Mouse (Mus musculus): ENCODE data around the gene Kif5a. TPM values are rescaled to one million over a fixed set of nuclear protein-coding genes. Genes with fewer than 3 reads are reported as not detected.

Gene Kif5a
- polyA plus RNA-seq, 1 experiment, result 0.29 TPM

DNA sequence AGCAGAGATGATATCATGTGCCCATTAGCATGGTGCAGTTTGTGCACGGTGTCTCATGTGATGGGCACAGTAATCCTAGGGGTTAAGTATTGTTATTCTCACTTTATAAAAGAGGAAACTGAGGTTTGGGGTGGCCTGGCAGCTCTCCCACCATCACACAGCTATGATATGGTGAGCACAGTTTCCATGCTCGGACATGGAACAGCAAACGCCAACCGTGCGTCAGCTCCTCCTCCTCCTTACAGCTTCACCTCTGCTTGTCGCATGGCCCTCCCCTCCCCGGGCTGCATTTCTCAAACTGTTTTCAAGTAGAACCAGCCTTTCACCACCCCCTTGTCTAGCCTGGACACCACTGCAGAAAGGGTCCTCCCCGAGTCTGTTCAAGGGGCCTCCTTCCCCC lies 4.7 kb downstream of the Kif5a start:
- H3ac ChIP-seq (ENCODE audit: control insufficient read depth, insufficient read length, low read depth), result no peak overlapping the region
- TF ChIP-seq CEBPB (IDR thresholded peaks at IDR 0.05; ENCODE audit: low read depth), result no peak
- TF ChIP-seq CTCF (IDR thresholded peaks at IDR 0.05; ENCODE audit: control insufficient read depth, insufficient read depth, insufficient read length), result no peak
- TF ChIP-seq MYOG (IDR thresholded peaks at IDR 0.05; ENCODE audit: control insufficient read depth, extremely low read depth, insufficient read length), result no peak
- no peak for TF ChIP-seq FOSL1 (IDR thresholded peaks at IDR 0.05; ENCODE audit: insufficient read depth, low read length, poor library complexity, severe bottlenecking)
- TF ChIP-seq MYOD1 (IDR thresholded peaks at IDR 0.05; ENCODE audit: control insufficient read depth, insufficient read length, low read depth), result no peak
- TF ChIP-seq MAX (IDR thresholded peaks at IDR 0.05), result no peak
- TF ChIP-seq USF1 (IDR thresholded peaks at IDR 0.05; ENCODE audit: low read depth), result no peak
- no peak overlapping the region for H3K4me3 ChIP-seq (ENCODE audit: insufficient read depth, poor library complexity, severe bottlenecking)
- H3K79me2 ChIP-seq (ENCODE audit: control insufficient read depth, insufficient read depth), result no peaks in the 10 kb centered on the region
- no peaks in the 10 kb centered on the region for H3K36me3 ChIP-seq (ENCODE audit: control insufficient read depth, insufficient read depth)
- H3K79me3 ChIP-seq (ENCODE audit: low read depth), result no peaks in the 10 kb centered on the region
- peaks cover 20% of the 10 kb centered on the region for H3K27me3 ChIP-seq (ENCODE audit: control insufficient read depth, insufficient read depth, insufficient read length)

DNA sequence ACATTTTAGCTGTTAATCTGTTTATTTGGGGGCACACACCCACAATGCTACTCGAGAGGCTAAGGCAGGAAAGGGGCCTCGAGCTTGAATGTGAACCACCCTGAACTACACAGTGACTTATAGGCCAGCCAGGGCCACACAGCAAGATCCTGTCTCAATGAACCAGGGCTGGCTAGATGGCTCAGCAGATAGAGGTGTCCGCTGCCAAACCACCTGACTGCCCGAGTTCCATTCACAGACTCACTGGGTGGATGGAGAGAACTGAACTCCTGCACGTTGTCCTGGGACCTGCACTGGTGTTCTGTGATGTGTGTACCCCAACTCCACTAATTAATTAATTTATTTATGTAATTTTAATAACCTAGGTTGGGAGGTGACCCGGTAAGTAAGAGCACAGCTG lies 5.4 kb downstream of the Kif5a start:
- H3ac ChIP-seq (ENCODE audit: control insufficient read depth, insufficient read length, low read depth), result no peak overlapping the region
- no peak for TF ChIP-seq MYOG (IDR thresholded peaks at IDR 0.05; ENCODE audit: control insufficient read depth, extremely low read depth, insufficient read length)
- TF ChIP-seq CTCF (IDR thresholded peaks at IDR 0.05; ENCODE audit: control insufficient read depth, insufficient read depth, insufficient read length), result no peak
- no peak for TF ChIP-seq CEBPB (IDR thresholded peaks at IDR 0.05; ENCODE audit: low read depth)
- TF ChIP-seq MYOD1 (IDR thresholded peaks at IDR 0.05; ENCODE audit: control insufficient read depth, insufficient read length, low read depth), result no peak
- TF ChIP-seq USF1 (IDR thresholded peaks at IDR 0.05; ENCODE audit: low read depth), result no peak
- TF ChIP-seq FOSL1 (IDR thresholded peaks at IDR 0.05; ENCODE audit: insufficient read depth, low read length, poor library complexity, severe bottlenecking), result no peak
- no peak for TF ChIP-seq MAX (IDR thresholded peaks at IDR 0.05)
- no peaks in the 10 kb centered on the region for H3K36me3 ChIP-seq (ENCODE audit: control insufficient read depth, insufficient read depth)
- H3K27me3 ChIP-seq (ENCODE audit: control insufficient read depth, insufficient read depth, insufficient read length), result peaks cover 15% of the 10 kb centered on the region
- no peak overlapping the region for H3K4me3 ChIP-seq (ENCODE audit: insufficient read depth, poor library complexity, severe bottlenecking)
- no peaks in the 10 kb centered on the region for H3K79me2 ChIP-seq (ENCODE audit: control insufficient read depth, insufficient read depth)
- no peaks in the 10 kb centered on the region for H3K79me3 ChIP-seq (ENCODE audit: low read depth)

GRCm38 (mm10) chr10:127255625-127256345 lies 7.4 kb downstream of the Kif5a start:
- Histone ChIP-seq H3K27me3 (ENCODE audit: control insufficient read depth, insufficient read depth, insufficient read length) (peaks cover 8% of the 10 kb centered on the region), H3K4me3 (ENCODE audit: insufficient read depth, poor library complexity, severe bottlenecking) (no peak overlapping the region), H3K36me3 (ENCODE audit: control insufficient read depth, insufficient read depth) (no peaks in the 10 kb centered on the region), H3K79me2 (ENCODE audit: control insufficient read depth, insufficient read depth) (no peaks in the 10 kb centered on the region), H3ac (ENCODE audit: control insufficient read depth, insufficient read length, low read depth) (no peak overlapping the region), H3K79me3 (ENCODE audit: low read depth) (no peaks in the 10 kb centered on the region)
- no peak for TF ChIP-seq MYOG (IDR thresholded peaks at IDR 0.05; ENCODE audit: control insufficient read depth, extremely low read depth, insufficient read length)
- no peak for TF ChIP-seq MYOD1 (IDR thresholded peaks at IDR 0.05; ENCODE audit: control insufficient read depth, insufficient read length, low read depth)
- TF ChIP-seq MAX (IDR thresholded peaks at IDR 0.05), result no peak
- TF ChIP-seq FOSL1 (IDR thresholded peaks at IDR 0.05; ENCODE audit: insufficient read depth, low read length, poor library complexity, severe bottlenecking), result no peak
- TF ChIP-seq USF1 (IDR thresholded peaks at IDR 0.05; ENCODE audit: low read depth), result no peak
- TF ChIP-seq CEBPB (IDR thresholded peaks at IDR 0.05; ENCODE audit: low read depth), result no peak
- no peak for TF ChIP-seq CTCF (IDR thresholded peaks at IDR 0.05; ENCODE audit: control insufficient read depth, insufficient read depth, insufficient read length)

DNA sequence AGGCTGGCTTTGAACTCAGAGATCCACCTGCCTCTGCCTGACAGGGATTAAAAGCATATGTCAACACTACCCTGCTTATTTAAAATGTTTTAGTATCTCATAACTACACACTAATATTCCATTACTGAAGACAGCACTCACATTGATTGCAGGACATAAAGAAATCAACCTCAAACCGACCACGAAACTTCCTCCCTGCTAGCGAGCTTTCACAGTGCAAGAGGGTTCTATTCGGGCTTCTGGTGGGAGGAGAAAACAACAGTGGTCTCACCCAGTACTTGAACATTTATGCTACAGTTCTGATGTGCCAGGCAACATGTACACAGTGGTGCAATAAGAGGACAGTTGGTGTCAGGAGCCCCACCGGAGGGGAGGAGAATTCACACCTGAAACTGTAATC lies 12.3 kb downstream of the Kif5a start:
- Histone ChIP-seq H3K79me2 (ENCODE audit: control insufficient read depth, insufficient read depth) (no peaks in the 10 kb centered on the region), H3ac (ENCODE audit: control insufficient read depth, insufficient read length, low read depth) (no peak overlapping the region), H3K79me3 (ENCODE audit: low read depth) (no peaks in the 10 kb centered on the region), H3K36me3 (ENCODE audit: control insufficient read depth, insufficient read depth) (no peaks in the 10 kb centered on the region), H3K27me3 (ENCODE audit: control insufficient read depth, insufficient read depth, insufficient read length) (peaks cover 35% of the 10 kb centered on the region), H3K4me3 (ENCODE audit: insufficient read depth, poor library complexity, severe bottlenecking) (no peak overlapping the region)
- TF ChIP-seq MYOG (IDR thresholded peaks at IDR 0.05; ENCODE audit: control insufficient read depth, extremely low read depth, insufficient read length), result no peak
- no peak for TF ChIP-seq FOSL1 (IDR thresholded peaks at IDR 0.05; ENCODE audit: insufficient read depth, low read length, poor library complexity, severe bottlenecking)
- TF ChIP-seq CEBPB (IDR thresholded peaks at IDR 0.05; ENCODE audit: low read depth), result no peak
- no peak for TF ChIP-seq MYOD1 (IDR thresholded peaks at IDR 0.05; ENCODE audit: control insufficient read depth, insufficient read length, low read depth)
- TF ChIP-seq MAX (IDR thresholded peaks at IDR 0.05), result no peak
- no peak for TF ChIP-seq CTCF (IDR thresholded peaks at IDR 0.05; ENCODE audit: control insufficient read depth, insufficient read depth, insufficient read length)
- TF ChIP-seq USF1 (IDR thresholded peaks at IDR 0.05; ENCODE audit: low read depth), result no peak

GRCm38 (mm10) chr10:127238241-127238824 lies 24.8 kb downstream of the Kif5a start:
- Histone ChIP-seq H3K4me3 (ENCODE audit: insufficient read depth, poor library complexity, severe bottlenecking) (no peak overlapping the region), H3K79me2 (ENCODE audit: control insufficient read depth, insufficient read depth) (no peaks in the 10 kb centered on the region), H3ac (ENCODE audit: control insufficient read depth, insufficient read length, low read depth) (no peak overlapping the region), H3K79me3 (ENCODE audit: low read depth) (no peaks in the 10 kb centered on the region), H3K36me3 (ENCODE audit: control insufficient read depth, insufficient read depth) (no peaks in the 10 kb centered on the region), H3K27me3 (ENCODE audit: control insufficient read depth, insufficient read depth, insufficient read length) (peaks cover 82% of the 10 kb centered on the region)
- TF ChIP-seq CEBPB (IDR thresholded peaks at IDR 0.05; ENCODE audit: low read depth), result no peak
- TF ChIP-seq CTCF (IDR thresholded peaks at IDR 0.05; ENCODE audit: control insufficient read depth, insufficient read depth, insufficient read length), result no peak
- TF ChIP-seq FOSL1 (IDR thresholded peaks at IDR 0.05; ENCODE audit: insufficient read depth, low read length, poor library complexity, severe bottlenecking), result no peak

Measured in C2C12 (cell line).